Mouse (Mus musculus) ES-Bruce4 (cell line): ENCODE data around the gene Vps8. TPM values are rescaled to one million over a fixed set of nuclear protein-coding genes. Genes with fewer than 3 reads are reported as not detected.

Source experiments
- H3K27ac ChIP-seq: 2 replicates; pipeline ENCODE4 v1.5.1; 2012; ENCODE audit warnings: low read length, inconsistent platforms; ENCODE audit not compliant: insufficient read depth
- H3K27me3 ChIP-seq: 2 replicates; pipeline ENCODE4 v1.6.1; 2012; ENCODE audit warnings: mild to moderate bottlenecking, low read length, inconsistent platforms; ENCODE audit not compliant: control insufficient read depth, poor library complexity, insufficient read depth, severe bottlenecking
- H3K36me3 ChIP-seq: 2 replicates; pipeline ENCODE4 v1.6.1; 2012; ENCODE audit warnings: inconsistent platforms, mild to moderate bottlenecking, low read length, moderate library complexity; ENCODE audit not compliant: control insufficient read depth, poor library complexity, insufficient read depth, severe bottlenecking
- H3K4me1 ChIP-seq: one replicate; pipeline ENCODE4 v1.8.1; 2011; ENCODE audit warnings: low read length; ENCODE audit not compliant: control insufficient read depth, insufficient read depth
- H3K4me3 ChIP-seq: 2 replicates; pipeline ENCODE4 v1.5.1; 2011; ENCODE audit warnings: low read depth, mild to moderate bottlenecking, low read length
- H3K9ac ChIP-seq: 2 replicates; pipeline ENCODE4 v1.6.1; 2012; ENCODE audit warnings: low read depth, mild to moderate bottlenecking, inconsistent platforms; ENCODE audit not compliant: poor library complexity, severe bottlenecking
- H3K9me3 ChIP-seq: replicated peaks from 2 replicates; pipeline ENCODE4 v1.6.1; 2012; ENCODE audit warnings: mild to moderate bottlenecking, low read length, inconsistent platforms; ENCODE audit not compliant: control insufficient read depth, poor library complexity, insufficient read depth, severe bottlenecking
- CTCF ChIP-seq: IDR thresholded peaks from one replicate; pipeline ENCODE4 v1.8.1; 2011; ENCODE audit warnings: low read depth, low read length
- EP300 ChIP-seq: IDR thresholded peaks from 2 replicates; pipeline ENCODE4 v1.6.1; 2011; ENCODE audit warnings: low read depth, low read length; ENCODE audit not compliant: insufficient read depth
- POLR2A ChIP-seq: IDR thresholded peaks from one replicate; pipeline ENCODE4 v1.8.1; 2011; ENCODE audit warnings: low read length; ENCODE audit not compliant: insufficient read depth
- polyA plus RNA-seq: library from polyadenylated mRNA; stranded (reverse); fragments of >200 nt; gene quantifications from 2 replicates; pipeline ENCODE4 v1.2.4, GENCODE M21; 2011; ENCODE audit warnings: low read depth; ENCODE audit not compliant: missing spikeins, insufficient read depth, insufficient read length

The Vps8 gene
- polyA plus RNA-seq, 1 experiment, result 25.4 TPM

DNA sequence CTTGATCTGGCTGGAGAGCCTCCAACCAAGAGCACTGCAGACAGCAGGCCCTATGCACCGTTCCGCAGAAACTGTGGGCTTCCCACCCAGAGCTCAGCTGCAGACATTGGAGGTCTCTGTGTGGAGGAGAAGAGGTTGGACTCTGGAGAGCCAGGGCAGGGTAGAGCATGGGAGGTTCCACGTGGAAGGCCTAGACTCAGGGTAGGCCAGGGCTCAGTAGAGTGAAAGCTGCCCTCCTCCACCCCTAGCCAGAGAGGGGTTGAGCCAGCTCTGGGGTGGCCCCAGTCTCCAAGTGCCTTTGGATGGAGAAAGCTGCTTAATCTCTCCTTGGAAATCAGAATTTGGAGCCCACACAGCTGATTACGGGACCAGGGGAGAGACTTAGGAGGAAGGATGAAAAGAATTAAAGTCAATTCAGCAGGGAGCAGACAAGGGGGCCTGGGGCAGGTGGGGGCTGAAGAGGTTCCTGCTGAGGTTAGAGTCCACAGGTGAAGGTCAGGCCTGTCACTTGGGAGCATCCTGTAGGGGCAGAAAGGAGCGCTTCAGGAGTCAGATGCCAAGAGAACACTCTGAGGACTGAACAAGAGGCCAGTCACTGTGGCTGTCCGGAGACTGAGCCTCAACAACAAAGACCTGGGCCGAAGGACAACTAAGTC lies 45.8 kb upstream of the Vps8 start:
- Histone ChIP-seq H3K27me3 (no peaks in the 10 kb centered on the region), H3K9me3 (no peaks in the 10 kb centered on the region), H3K4me3 (no peak overlapping the region), H3K4me1 (peaks cover 14% of the 10 kb centered on the region), H3K9ac (no peak overlapping the region), H3K36me3 (no peaks in the 10 kb centered on the region), H3K27ac (no peak overlapping the region)
- TF ChIP-seq CTCF (no peak), EP300 (0 out of 2 replicates have a peak, but pooled peaks have one; percentile 10)

DNA sequence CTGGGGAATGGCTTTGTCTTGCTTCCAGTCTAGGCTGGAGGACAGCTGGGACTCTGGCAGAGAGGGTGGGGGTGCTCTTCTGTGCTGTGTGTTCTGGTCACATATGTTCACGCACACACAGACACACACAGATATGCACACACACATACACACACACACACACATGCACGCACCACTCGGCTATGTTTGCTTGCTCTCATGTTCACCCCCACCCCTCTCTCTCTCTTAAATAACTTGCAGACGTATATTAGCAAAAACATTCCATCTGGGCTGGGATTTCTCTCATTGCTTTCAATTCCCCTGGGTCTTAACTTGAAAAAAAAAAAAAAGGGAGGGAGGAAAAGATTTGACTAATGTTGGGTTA lies 45.3 kb upstream of the Vps8 start:
- Histone ChIP-seq H3K9ac (no peak overlapping the region), H3K36me3 (no peaks in the 10 kb centered on the region), H3K4me1 (peaks cover 14% of the 10 kb centered on the region), H3K27ac (no peak overlapping the region), H3K9me3 (no peaks in the 10 kb centered on the region), H3K27me3 (no peaks in the 10 kb centered on the region), H3K4me3 (no peak overlapping the region)
- TF ChIP-seq EP300, result no peak
- TF ChIP-seq POLR2A, result no peak
- TF ChIP-seq CTCF, result no peak

DNA sequence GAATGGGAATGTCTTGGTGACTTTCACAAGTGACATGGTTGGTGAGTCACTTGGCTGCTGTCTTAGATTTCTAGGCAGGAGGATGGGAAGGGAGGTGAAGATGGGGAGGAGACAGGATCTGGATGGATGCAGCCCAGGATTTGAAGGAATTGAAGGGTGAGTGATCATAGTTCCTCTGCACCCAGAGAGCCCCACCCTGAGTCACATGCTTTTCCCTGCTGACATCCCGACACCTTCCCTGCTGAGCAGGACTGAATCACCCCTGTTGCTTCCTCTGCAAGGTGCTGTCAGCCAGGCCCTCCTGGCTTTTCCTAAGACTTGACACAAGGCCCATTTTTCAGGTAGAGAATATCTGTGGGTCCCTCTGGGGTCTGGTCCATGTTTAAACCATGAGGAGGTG lies 41.4 kb upstream of the Vps8 start:
- no peak for TF ChIP-seq CTCF
- TF ChIP-seq EP300, result 0 out of 2 replicates have a peak, but pooled peaks have one; percentile 50
- Histone ChIP-seq H3K9me3 (no peaks in the 10 kb centered on the region), H3K27me3 (no peaks in the 10 kb centered on the region), H3K4me1 (peaks cover 9% of the 10 kb centered on the region), H3K9ac (no peak overlapping the region), H3K4me3 (no peak overlapping the region), H3K36me3 (no peaks in the 10 kb centered on the region), H3K27ac (no peak overlapping the region)

DNA sequence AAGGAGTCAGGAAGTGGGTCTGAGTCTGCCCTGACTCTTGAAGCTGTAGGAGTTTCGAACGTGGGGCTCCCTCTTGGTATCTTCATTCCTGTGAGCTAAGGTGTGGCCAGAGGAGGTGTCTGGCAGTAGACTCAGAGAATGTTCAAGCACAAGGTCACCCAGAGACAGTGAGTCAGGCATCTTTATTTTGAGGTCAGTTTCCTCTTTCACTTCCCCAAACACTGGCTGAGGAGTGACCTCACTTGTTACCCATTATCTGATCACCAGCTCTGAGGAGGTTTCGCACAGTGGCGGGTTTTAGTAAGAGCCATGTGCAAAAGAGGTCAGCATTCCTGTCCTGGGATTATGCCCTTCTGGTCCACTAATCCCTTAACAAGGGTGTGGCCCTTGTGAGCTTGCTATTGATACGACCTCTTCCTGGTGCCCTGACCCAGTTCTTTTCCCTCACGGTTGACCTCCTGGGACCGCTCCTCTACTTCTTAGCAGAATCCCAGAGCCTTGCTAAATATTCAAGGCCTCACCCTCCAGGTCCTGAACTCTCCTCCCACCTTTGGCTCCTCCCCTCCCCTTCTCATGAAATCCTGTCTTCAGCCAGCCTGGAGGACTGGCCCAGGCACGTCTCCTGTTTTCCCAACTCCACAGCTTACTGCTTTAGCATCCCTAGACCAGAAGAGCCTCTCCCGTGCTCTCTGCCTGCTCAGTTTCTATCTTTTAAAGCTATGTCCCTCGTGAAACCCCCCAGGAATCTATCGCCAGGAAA lies 40.6 kb upstream of the Vps8 start:
- peak overlapping the region; percentile 87 for H3K27ac ChIP-seq
- no peaks in the 10 kb centered on the region for H3K36me3 ChIP-seq
- peaks cover 9% of the 10 kb centered on the region for H3K4me1 ChIP-seq

DNA sequence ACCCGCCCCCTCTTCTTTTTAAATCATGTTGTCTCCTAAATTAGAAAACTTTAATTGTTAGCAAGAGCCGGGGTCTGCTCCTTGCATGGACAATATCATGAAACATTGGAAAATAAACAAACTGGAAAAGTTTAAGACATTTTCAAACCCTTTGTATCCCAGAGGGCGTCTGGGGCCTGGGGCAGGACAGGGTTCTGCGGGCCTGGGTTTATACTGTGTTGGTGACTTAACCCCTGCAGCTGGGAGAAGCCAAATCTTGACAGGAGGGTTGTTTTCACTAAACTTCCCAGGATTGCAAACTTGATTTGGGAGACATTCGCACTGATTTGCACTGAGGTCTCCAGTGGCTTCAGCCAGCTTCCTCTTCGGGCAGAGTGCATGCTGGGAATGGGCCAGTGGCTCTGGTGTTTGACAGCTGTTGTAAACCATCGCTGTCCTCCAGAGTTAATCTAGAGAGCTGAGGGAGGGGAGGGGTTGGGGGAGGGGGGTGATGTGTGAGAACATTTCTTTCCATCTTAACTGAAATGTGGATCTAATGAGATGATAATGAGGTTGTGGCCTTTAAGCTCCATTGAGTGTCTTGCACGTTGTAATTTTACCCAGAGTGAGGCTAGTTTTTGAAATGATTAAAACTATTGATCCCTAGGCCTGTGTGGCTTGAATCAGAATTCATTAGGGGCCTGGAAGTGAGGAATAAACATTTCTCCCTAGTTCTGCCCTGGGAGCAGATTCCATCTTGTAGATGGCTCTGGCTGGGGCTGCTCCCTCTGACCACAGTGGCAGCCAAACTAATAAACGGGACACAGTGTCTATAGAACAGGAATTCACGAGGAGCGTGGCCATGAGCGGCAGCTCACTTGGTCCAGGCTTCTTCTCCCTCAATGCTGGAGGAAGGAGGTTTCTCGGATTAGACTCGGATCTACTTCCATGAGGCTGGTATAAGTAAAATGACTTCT lies 36.7 kb upstream of the Vps8 start:
- TF ChIP-seq EP300 (no peak), POLR2A (no peak), CTCF (no peak)
- Histone ChIP-seq H3K27ac (no peak overlapping the region), H3K9me3 (no peaks in the 10 kb centered on the region), H3K27me3 (no peaks in the 10 kb centered on the region), H3K4me1 (peaks cover 9% of the 10 kb centered on the region), H3K36me3 (no peaks in the 10 kb centered on the region), H3K9ac (no peak overlapping the region), H3K4me3 (no peak overlapping the region)

More for the DNA sequence above, 40.6 kb upstream of the Vps8 start:
- Histone ChIP-seq H3K9ac (peak overlapping the region; percentile 52), H3K4me3 (no peak overlapping the region), H3K27me3 (no peaks in the 10 kb centered on the region), H3K9me3 (no peaks in the 10 kb centered on the region)
- peak; percentile 71; the same call in 1 of the 2 replicates for TF ChIP-seq EP300
- TF ChIP-seq POLR2A, result peak; percentile 77
- no peak for TF ChIP-seq CTCF
